Mouse (Mus musculus) hindlimb bud, embryonic 11.5 days (tissue): ENCODE data around the gene Mrps33.

Experiments
- DNase-seq: peaks from one replicate; pipeline ENCODE4 v3.0.0-alpha.2; 2012; ENCODE audit warnings: low read depth, low spot score; ENCODE audit errors: extremely low spot score

The Mrps33 gene

GRCm38 (mm10) chr6:39810612-39811116 is at the start of gene Mrps33:
Gene Mrps33, minus strand, starts transcription at chr6:39810988.
- peak; percentile 64 for DNase-seq

- DNase-seq: no peak
Observed at GRCm38 (mm10) chr6:39849667-39850066, 38.9 kb upstream of the Mrps33 start.

DNA sequence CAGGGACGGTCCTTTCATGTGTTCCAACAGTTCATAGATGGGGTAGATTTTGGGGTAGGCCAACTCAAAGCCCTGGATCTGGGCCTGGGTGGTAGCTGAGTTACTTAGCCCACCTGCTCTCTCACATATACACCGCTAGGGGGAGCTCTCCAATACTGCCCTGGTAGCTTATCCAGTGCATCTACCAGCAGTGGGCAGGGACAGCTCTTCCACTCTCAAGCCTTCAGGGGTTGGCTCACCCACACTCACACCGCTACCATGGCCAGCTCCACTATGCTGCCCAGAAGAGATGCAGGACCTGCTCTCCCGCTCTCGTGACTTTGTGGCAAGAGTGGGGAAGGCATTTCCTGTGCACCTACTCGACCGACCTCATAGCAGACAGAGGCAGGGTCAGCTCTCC is 38.0 kb upstream of the Mrps33 start:
- no peak for DNase-seq

DNA sequence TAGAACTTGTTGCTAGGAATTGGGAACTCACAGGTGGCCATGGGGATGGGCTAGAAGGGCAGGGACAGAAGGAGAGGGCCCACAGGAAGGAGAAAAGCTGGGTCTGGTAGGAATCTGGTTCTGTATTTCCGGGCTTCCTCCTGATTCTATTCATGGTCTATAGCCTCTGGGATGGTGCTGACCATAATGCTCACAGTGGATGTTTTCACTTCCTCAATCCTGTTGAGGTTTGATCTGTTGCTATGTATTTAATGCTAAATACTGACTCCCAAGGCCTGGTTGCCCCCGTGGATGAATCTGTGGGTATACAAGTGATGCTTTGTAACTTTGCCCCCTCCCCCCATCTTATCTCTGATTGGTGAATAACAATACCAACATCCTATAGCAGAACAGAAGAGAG is 36.8 kb upstream of the Mrps33 start:
- DNase-seq: no peak

DNA sequence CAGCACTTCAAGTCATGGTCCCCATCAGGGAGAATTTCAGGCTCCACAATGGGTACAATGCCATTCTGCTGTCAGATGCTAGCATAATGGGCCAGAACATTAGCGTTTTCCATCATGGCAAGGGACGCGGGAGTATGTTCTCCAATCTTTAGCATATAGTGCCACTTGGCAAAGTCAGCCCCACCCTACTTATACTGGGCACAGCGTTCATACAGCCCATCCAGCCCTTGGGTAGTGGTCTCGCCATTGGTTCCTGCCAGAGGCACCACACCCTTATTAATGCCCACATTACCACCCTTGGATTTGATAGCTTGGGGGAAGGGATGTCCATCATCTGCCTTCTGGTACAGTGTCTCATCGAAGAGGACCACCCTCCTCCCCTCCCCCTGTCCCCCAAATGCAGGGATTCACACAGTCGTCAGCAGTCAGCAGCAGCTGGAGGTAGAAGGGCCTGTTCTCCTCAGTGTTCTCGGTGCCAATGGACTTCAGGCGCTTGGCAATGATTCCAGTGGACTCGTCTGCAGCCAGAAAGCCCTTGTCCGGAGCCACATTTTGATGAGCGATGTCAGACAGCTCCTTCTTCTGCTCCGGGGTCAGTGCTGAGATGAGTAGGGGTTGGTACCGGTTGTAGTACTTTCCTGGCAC is 33.0 kb upstream of the Mrps33 start:
- DNase-seq: no peak

DNA sequence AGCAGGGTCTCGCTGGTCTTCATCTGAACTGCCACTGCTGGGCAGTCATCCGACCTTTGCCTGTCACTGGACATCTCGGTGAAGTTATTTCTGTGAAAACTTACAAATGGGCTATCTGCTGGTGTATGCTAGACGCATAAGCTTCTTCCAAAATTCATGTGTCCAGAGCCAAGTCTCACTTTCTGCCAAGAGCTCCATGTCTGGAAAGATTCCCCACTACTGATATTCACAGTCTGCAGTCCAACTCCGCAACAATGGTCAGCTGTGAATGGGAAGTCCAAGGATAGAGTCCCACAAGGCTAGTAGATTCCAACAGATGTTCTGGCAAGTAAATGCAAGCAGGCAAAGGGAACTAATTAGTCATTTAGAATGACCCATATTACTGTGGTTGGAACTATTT is 17.9 kb upstream of the Mrps33 start:
- DNase-seq: no peak

- DNase-seq: no peak
Observed at GRCm38 (mm10) chr6:39821241-39821640, 10.5 kb upstream of the Mrps33 start.

GRCm38 (mm10) chr6:39818922-39819321 is 8.1 kb upstream of the Mrps33 start:
- no peak for DNase-seq

DNA sequence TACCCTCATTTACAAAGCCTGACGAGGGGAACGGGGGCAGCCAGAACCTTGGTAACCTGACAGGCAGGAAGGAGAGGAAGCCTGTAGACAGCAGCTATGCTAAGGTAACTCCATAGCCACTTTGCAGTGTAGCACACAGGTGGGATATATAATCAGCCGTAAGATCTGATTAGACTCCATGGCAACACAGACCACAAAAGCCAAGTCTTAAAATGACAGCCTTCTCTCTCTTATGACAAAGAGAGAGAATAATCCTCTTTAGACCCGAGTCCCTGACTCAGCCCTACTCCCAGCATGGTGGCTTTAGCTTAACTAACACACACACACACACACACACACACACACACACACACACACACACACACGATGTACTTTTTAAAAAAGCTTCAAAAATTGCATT is 2.3 kb downstream of the Mrps33 start:
- no peak for DNase-seq

- no peak for DNase-seq
Observed at GRCm38 (mm10) chr6:39807050-39807560, 3.7 kb downstream of the Mrps33 start.

DNA sequence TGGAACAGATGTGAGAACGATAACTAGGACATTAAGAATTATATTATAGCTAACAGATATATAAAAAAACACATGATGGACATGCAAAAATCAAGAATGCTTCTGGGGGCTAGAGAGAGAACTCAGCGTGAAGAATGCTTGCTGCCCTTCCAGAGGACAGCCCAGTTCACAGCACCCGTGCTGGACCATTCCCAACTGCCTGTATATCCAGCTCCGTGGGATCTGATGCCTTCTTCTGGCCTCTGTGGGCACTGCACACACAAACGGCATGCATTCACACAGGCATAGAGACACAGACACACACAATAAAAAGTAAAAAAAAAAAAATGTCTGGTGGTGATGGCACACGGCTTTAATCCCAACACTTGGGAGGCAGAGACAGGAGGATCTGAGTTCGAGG is 4.5 kb downstream of the Mrps33 start:
- DNase-seq: no peak

GRCm38 (mm10) chr6:39805916-39806315 is 4.9 kb downstream of the Mrps33 start:
- DNase-seq: no peak

- DNase-seq: no peak
Observed at GRCm38 (mm10) chr6:39800977-39801376, 9.8 kb downstream of the Mrps33 start.

DNA sequence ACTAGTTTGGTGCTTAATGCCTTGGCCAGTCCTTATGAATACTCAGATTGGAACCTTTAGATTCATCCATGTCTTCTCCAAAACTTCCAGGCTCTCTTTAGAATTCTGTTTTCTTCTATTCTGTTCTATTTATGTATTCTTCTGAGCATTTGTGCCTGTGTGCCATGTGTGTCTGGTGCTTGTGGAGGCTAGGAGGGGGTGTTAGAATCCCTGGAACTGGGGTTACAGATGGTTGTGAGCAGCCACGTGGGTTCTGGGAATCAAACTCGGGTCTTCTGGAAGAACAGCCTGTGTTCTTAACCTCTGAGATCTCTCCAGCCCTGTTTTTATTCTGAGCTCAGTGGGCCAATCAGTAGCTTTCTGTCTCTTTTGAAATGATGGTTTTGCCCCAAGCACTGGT is 13.7 kb downstream of the Mrps33 start:
- no peak for DNase-seq

- DNase-seq: no peak
Observed at GRCm38 (mm10) chr6:39796150-39796549, 14.6 kb downstream of the Mrps33 start.

DNA sequence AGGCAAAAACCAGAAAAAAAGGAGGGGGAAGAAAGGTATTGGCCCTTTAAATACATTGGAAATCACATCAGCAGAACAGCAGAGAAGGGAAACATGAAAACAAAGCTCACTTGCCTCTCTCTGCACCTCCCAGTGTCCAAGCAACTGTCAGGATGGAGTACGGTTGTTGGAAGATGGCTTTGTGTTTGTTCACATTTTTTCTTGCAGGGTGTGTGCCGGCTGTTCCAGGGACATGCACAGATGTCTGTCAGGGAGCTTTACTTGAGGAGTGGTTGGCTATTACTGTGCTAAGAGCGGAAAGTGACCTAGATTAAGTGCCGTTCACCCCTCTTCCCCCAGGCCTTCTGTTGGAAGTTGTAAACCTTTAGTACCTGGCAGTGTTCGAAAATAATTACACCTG is 19.0 kb downstream of the Mrps33 start:
- DNase-seq: no peak

GRCm38 (mm10) chr6:39788408-39788807 is 22.4 kb downstream of the Mrps33 start:
- DNase-seq: no peak

GRCm38 (mm10) chr6:39787783-39788182 is 23.0 kb downstream of the Mrps33 start:
- DNase-seq: no peak

DNA sequence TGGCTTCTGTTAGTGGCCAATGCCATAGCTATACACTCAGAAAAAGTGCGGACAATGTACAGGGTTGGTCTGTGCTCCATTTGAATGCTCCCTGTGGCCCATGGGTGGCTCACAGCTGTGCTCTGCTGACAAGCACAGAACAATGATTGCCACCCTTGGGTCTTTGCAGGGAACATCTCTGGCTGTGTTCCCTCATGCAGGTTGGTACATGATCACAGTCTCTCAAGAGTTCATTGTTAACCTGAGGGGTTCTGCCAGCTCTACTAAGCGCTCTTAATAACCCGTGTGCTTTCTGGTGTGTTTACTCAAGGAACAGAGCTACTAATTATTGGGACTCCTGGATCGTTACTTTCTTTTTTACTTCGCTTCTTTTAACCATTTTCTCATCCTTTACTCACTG is 24.8 kb downstream of the Mrps33 start:
- DNase-seq: no peak

- no peak for DNase-seq
Observed at GRCm38 (mm10) chr6:39783521-39783920, 27.3 kb downstream of the Mrps33 start.

GRCm38 (mm10) chr6:39782618-39783017 is 28.2 kb downstream of the Mrps33 start:
- DNase-seq: peak; percentile 66

GRCm38 (mm10) chr6:39781766-39782530 is 28.8 kb downstream of the Mrps33 start:
- no peak for DNase-seq
